Comparison of ENCODE assay signal across 9 mouse cellular contexts in the genomic region with DNA sequence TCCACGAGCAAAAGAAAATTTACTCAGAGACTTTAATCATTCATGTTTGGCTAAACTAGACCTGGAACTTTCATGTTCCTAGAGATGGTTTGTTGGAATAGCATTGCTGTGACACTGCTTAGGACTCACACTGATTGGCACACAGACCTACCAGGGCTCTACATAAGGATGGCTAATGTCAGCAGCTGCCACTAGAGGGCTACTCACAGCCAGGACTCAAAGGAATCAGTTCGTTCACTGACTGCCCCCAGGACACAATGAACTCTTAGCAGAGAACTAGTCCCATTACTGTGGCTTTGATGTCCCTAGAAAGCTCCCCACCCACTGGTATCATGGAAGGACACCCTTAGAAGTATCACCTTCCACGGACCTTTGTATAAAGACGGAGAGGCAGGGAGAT.
A peak's percentile ranks its signal among the peaks of the same experiment; 100 is the strongest.
DNase-seq lines count a peak whose midpoint lies in the region; ATAC-seq lines count a peak whose summit lies in the region.
"Had no signal": no experiment of that assay in that cellular context is flagged by ENCODE, and none has a peak within 500 bp of the region (broad histone marks: within the 10 kb centered on the region; RNA-seq: fewer than 3 reads in every experiment).

No protein-coding gene starts in this region.

- H3K27me3 ChIP-seq in forebrain, embryonic 13.5 days = no peaks in the 10 kb centered on the region
- no peaks in the 10 kb centered on the region for H3K27me3 ChIP-seq in forebrain, embryonic 15.5 days
- no peaks in the 10 kb centered on the region for H3K27me3 ChIP-seq in midbrain, embryonic 11.5 days (ENCODE audit: control insufficient read depth, insufficient read depth, low read length)
- H3K27me3 ChIP-seq in midbrain, embryonic 16.5 days (ENCODE audit: control insufficient read depth, insufficient read depth, low read depth, low read length) = no peaks in the 10 kb centered on the region
- no peaks in the 10 kb centered on the region for H3K27me3 ChIP-seq in intestine, embryonic 15.5 days (replicated peaks)
- H3K27me3 ChIP-seq: hindbrain, embryonic 15.5 days had no signal

- 0 out of 2 replicates have a peak, but pooled peaks have one; percentile 36 for ATAC-seq in forebrain, embryonic 13.5 days
- no peak for ATAC-seq in forebrain, embryonic 15.5 days (replicated peaks)
- ATAC-seq in midbrain, embryonic 11.5 days (ENCODE audit: low FRiP score) = 0 out of 2 replicates have a peak, but pooled peaks have one; percentile 42
- no peak for ATAC-seq in midbrain, embryonic 16.5 days
- ATAC-seq in intestine, embryonic 15.5 days = no peak

- no peaks in the 10 kb centered on the region for H3K9me3 ChIP-seq in forebrain, embryonic 13.5 days (replicated peaks)
- H3K9me3 ChIP-seq in forebrain, embryonic 15.5 days = no peaks in the 10 kb centered on the region
- H3K9me3 ChIP-seq in midbrain, embryonic 11.5 days (ENCODE audit: control insufficient read depth, low read length) = no peaks in the 10 kb centered on the region
- no peaks in the 10 kb centered on the region for H3K9me3 ChIP-seq in midbrain, embryonic 16.5 days (replicated peaks; ENCODE audit: control insufficient read depth, low read length, poor library complexity, severe bottlenecking)
- no peaks in the 10 kb centered on the region for H3K9me3 ChIP-seq in intestine, embryonic 15.5 days
- H3K9me3 ChIP-seq: hindbrain, embryonic 15.5 days had no signal

- no peaks in the 10 kb centered on the region for H3K36me3 ChIP-seq in forebrain, embryonic 13.5 days (ENCODE audit: poor library complexity, severe bottlenecking)
- H3K36me3 ChIP-seq in forebrain, embryonic 15.5 days = no peaks in the 10 kb centered on the region
- no peaks in the 10 kb centered on the region for H3K36me3 ChIP-seq in midbrain, embryonic 11.5 days (ENCODE audit: control insufficient read depth, insufficient read depth, low read length)
- no peaks in the 10 kb centered on the region for H3K36me3 ChIP-seq in midbrain, embryonic 16.5 days (ENCODE audit: control insufficient read depth, insufficient read depth, low read length)
- H3K36me3 ChIP-seq in intestine, embryonic 15.5 days = no peaks in the 10 kb centered on the region
- H3K36me3 ChIP-seq: hindbrain, embryonic 15.5 days had no signal

- H3K4me3 ChIP-seq in forebrain, embryonic 13.5 days = no peak overlapping the region
- no peak overlapping the region for H3K4me3 ChIP-seq in forebrain, embryonic 15.5 days
- no peak overlapping the region for H3K4me3 ChIP-seq in midbrain, embryonic 11.5 days (ENCODE audit: low read depth, low read length)
- no peak overlapping the region for H3K4me3 ChIP-seq in midbrain, embryonic 16.5 days (ENCODE audit: low read depth, low read length)
- H3K4me3 ChIP-seq in intestine, embryonic 15.5 days (replicated peaks) = no peak overlapping the region
- H3K4me3 ChIP-seq: hindbrain, embryonic 15.5 days had no signal

- H3K9ac ChIP-seq in forebrain, embryonic 13.5 days = no peak overlapping the region
- no peak overlapping the region for H3K9ac ChIP-seq in forebrain, embryonic 15.5 days (replicated peaks)
- H3K9ac ChIP-seq in midbrain, embryonic 11.5 days (ENCODE audit: low read length) = no peak overlapping the region
- no peak overlapping the region for H3K9ac ChIP-seq in midbrain, embryonic 16.5 days (ENCODE audit: low read depth, low read length)
- H3K9ac ChIP-seq in intestine, embryonic 15.5 days = no peak overlapping the region
- H3K9ac ChIP-seq: hindbrain, embryonic 15.5 days had no signal

- whole genome bisulfite sequencing in forebrain, embryonic 13.5 days = 36% methylated on average over 4 of the region's 4 CpGs
- WGBS in forebrain, embryonic 15.5 days = 26% methylated on average over 4 of the region's 4 CpGs
- 36% methylated on average over 4 of the region's 4 CpGs for WGBS in midbrain, embryonic 11.5 days
- WGBS in midbrain, embryonic 16.5 days = 31% methylated on average over 4 of the region's 4 CpGs
- 34% methylated on average over 4 of the region's 4 CpGs for WGBS in intestine, embryonic 15.5 days

- H3K4me2 ChIP-seq in forebrain, embryonic 13.5 days = no peak overlapping the region
- H3K4me2 ChIP-seq in forebrain, embryonic 15.5 days (replicated peaks) = no peak overlapping the region
- no peak overlapping the region for H3K4me2 ChIP-seq in midbrain, embryonic 11.5 days
- no peak overlapping the region for H3K4me2 ChIP-seq in midbrain, embryonic 16.5 days (ENCODE audit: low read length)
- H3K4me2 ChIP-seq in intestine, embryonic 15.5 days (replicated peaks) = no peak overlapping the region
- H3K4me2 ChIP-seq: hindbrain, embryonic 15.5 days had no signal

- no peak overlapping the region for H3K27ac ChIP-seq in forebrain, embryonic 13.5 days
- no peak overlapping the region for H3K27ac ChIP-seq in forebrain, embryonic 15.5 days (replicated peaks)
- no peak overlapping the region for H3K27ac ChIP-seq in midbrain, embryonic 11.5 days (ENCODE audit: low read depth, low read length)
- no peak overlapping the region for H3K27ac ChIP-seq in midbrain, embryonic 16.5 days (ENCODE audit: low read length)
- H3K27ac ChIP-seq in intestine, embryonic 15.5 days = no peak overlapping the region
- H3K27ac ChIP-seq: hindbrain, embryonic 15.5 days had no signal

- peak; percentile 87 for DNase-seq in midbrain, embryonic 11.5 days (ENCODE audit: low spot score, missing footprints)
- DNase-seq in embryo, embryonic 10 days (ENCODE audit: low spot score) = peak; percentile 79
- peak; percentile 23 for DNase-seq in naive thymus-derived CD4-positive, alpha-beta T cell, adult 2 months (ENCODE audit: low read depth)
- DNase-seq in urinary bladder, postnatal 10 days (ENCODE audit: low spot score) = no peak

- no peaks in the 10 kb centered on the region for H3K4me1 ChIP-seq in forebrain, embryonic 13.5 days
- no peaks in the 10 kb centered on the region for H3K4me1 ChIP-seq in forebrain, embryonic 15.5 days
- no peaks in the 10 kb centered on the region for H3K4me1 ChIP-seq in midbrain, embryonic 11.5 days (ENCODE audit: control insufficient read depth, insufficient read depth, low read length)
- H3K4me1 ChIP-seq in midbrain, embryonic 16.5 days (ENCODE audit: control insufficient read depth, insufficient read depth, low read length) = no peaks in the 10 kb centered on the region
- H3K4me1 ChIP-seq in intestine, embryonic 15.5 days (replicated peaks) = no peaks in the 10 kb centered on the region
- H3K4me1 ChIP-seq: hindbrain, embryonic 15.5 days had no signal

Comparison
In these comparisons a context has a peak if more than half of its experiments do, and no peak if none do; other contexts are left out.
1. ATAC-seq: peak in forebrain, embryonic 13.5 days (single experiment) and midbrain, embryonic 11.5 days (single experiment); none in forebrain, embryonic 15.5 days (single experiment), midbrain, embryonic 16.5 days (single experiment) and intestine, embryonic 15.5 days (single experiment).